Mouse (Mus musculus) CD4-positive, CD25-positive, alpha-beta regulatory T cell (primary cell): ENCODE measurements around the gene Gas2. TPM values are rescaled to one million over a fixed set of nuclear protein-coding genes. Genes with fewer than 3 reads are reported as not detected.

ENCODE experiments used
- polyA plus RNA-seq: library from polyadenylated mRNA; unstranded; fragments of 100-300 nt; shearing (Covaris generic); gene quantifications from one replicate; pipeline ENCODE4 v1.2.1, GENCODE M21; 2017

Gas2 gene
- polyA plus RNA-seq, result 5.8 TPM

GRCm38 (mm10) chr7:51861250-51862096 is at the start of gene Gas2:
TSS of gene Gas2 (plus strand) at chr7:51862015.

DNA sequence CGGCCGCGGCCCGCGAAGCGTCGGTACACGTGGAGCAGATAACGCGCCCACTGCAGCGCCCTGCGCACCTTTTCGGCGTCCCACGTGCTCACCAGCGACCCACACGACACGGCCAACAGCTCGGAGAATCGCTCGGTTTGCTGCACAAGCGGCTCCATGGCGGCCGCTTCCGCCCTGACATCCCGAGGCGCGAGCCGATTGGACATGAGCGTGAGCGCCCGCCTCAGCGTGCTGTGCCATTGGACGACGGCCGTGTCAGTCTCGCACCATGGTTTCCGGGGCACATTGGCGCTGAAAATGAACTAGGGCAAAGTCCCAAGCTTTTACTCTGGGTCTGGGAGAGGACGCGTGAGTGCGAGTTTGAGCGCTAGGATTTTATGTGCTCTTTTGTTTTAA is 280 bp downstream of the Gas2 start, which contains the start of gene Fancf:
Gene Fancf, minus strand, starts transcription at position 171 of the 396 bp plus-strand sequence.

DNA sequence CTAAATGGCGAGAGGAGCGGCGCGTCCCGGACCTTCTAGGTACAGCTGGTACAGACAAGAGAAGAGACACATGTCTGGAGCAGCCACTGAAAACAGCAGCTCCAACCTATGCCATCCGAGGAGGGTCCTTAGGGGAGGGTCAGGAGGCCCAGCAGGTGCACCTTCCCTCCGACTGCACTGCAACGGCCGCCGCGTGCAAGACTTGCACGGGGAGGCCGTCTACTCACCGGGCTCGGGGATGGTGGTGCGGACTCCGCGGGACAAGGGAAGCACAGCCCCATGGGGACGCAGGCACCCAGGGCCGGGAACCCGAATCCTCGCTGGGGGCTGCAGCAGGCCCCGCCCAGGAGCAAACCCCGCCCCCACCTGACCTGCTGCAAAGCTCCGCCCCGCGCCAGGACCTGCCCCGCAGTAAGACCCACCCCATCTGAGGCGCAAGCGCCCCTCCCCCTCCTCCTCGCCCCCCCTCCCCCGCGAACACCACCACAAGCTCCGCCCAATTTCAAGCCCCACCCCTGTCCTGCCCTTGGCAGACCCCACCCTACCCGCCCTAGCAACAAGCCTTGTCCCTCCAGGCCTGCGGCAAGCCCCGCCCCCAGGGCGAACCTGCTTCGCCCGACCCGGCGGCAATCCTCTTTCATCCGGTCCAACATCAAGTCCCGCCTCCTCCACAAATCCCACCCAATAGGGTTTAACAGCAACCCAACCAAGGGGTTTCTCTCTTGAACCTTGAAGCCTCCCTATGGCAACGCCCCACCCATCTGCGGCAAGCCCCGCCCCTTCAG is 143.9 kb downstream of the Gas2 start, which contains the start of gene Svip:
Gene Svip, minus strand, starts transcription at position 508 of the 785 bp plus-strand sequence.

DNA sequence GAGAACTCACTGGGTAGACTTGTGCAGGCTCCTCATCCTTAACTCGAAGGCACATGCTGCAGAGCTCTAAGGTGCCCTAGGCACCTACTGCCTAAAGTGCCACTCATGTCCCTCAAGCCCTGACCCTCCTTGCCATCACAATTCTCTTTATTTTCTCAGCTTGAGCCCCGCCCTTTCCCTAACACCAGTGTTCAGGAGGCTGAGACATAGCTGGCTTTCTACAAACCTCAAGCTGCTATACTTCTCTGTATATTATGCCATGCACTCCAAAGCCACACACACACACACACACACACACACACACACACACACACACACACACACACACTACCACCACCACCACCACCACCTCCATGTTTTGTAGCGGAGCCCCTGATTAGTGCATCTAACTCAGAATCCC is 153.8 kb downstream of the Gas2 start, which contains the start of gene 1700015G11Rik:
Gene 1700015G11Rik, minus strand, starts transcription at position 101 of the 400 bp plus-strand sequence.

Other genes with a start within 250 kb of the Gas2 start
- not detected for gene Slc17a6, start 240.0 kb upstream of the Gas2 start, polyA plus RNA-seq
- gene Fancf, start 252 bp downstream of the Gas2 start, polyA plus RNA-seq, result 14.2 TPM
- 1.2 TPM for gene Svip, start 144.0 kb downstream of the Gas2 start, polyA plus RNA-seq
- gene 1700015G11Rik, start 153.7 kb downstream of the Gas2 start, polyA plus RNA-seq, result not detected